Mouse (Mus musculus) cerebellum, adult 2 months (tissue): Measurements from ENCODE around the gene Pdia2.

ENCODE experiments used
- CTCF ChIP-seq: fragments of 200-500 bp; IDR thresholded peaks from 2 replicates; pipeline ENCODE4 v1.5.1; 2011; ENCODE audit warnings: low read depth, mild to moderate bottlenecking, control low read depth, low read length, moderate library complexity, borderline replicate concordance; ENCODE audit not compliant: insufficient read depth
- POLR2A ChIP-seq: fragments of 200-500 bp; IDR thresholded peaks from 2 replicates; pipeline ENCODE4 v1.6.1; 2011; ENCODE audit warnings: low read length, control low read depth, borderline replicate concordance; ENCODE audit not compliant: insufficient read depth

DNA sequence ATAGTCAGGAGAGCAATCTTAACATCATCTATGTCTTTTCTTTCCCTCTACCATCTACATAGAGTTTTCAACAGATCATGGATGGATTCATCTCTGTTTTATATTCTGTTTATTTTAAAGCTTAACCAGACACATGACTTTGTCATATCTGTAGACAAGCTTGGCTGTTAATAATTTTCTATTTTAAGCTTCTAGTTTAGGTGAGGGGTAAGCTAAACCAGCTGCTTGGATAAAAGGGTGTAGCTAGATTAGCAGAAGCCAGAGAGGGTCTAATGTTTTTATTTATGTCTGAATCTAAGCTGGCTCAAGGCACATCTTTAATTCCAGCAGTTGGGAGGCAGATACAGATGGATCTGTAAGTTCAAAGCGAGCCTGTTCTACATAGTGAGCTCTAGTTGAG is 36.2 kb downstream of the Pdia2 start:
- TF ChIP-seq CTCF (no peak), POLR2A (no peak)
